Mouse (Mus musculus): Measurements from ENCODE around the gene St7.

GRCm38 (mm10) chr6:17669826-17670225 lies 22.9 kb upstream of the St7 start:
- TF ChIP-seq POLR2A (IDR thresholded peaks at IDR 0.05; ENCODE audit: extremely low read depth, insufficient read depth, low read length) (no peak), CTCF (IDR thresholded peaks at IDR 0.05; ENCODE audit: extremely low read depth, insufficient read depth, low read length) (no peak)
